Mouse (Mus musculus) forebrain, embryonic 10.5 days (tissue): ENCODE results near the gene Toporsl. TPM values are rescaled to one million over a fixed set of nuclear protein-coding genes. Genes with fewer than 3 reads are reported as not detected.

Experiments used
- DNase-seq: peaks from one replicate; pipeline ENCODE4 v3.0.0-alpha.2; 2017; ENCODE audit warnings: low spot score; ENCODE audit errors: extremely low spot score
- H3K27ac ChIP-seq: fragments of 300-500 bp; sonication (generic); 2 replicates; pipeline ENCODE4 v1.5.1; 2016; ENCODE audit warnings: mild to moderate bottlenecking
- H3K27me3 ChIP-seq: fragments of 300-500 bp; sonication (generic); 2 replicates; pipeline ENCODE4 v1.6.1; 2016; ENCODE audit warnings: mild to moderate bottlenecking; ENCODE audit not compliant: poor library complexity, severe bottlenecking
- H3K36me3 ChIP-seq: fragments of 300-500 bp; sonication (generic); replicated peaks from 2 replicates; pipeline ENCODE4 v1.6.1; 2016; ENCODE audit warnings: mild to moderate bottlenecking, moderate library complexity
- H3K4me1 ChIP-seq: fragments of 300-500 bp; sonication (generic); 2 replicates; pipeline ENCODE4 v1.6.1; 2016
- H3K4me3 ChIP-seq: fragments of 300-500 bp; sonication (generic); 2 replicates; pipeline ENCODE4 v1.5.1; 2016; ENCODE audit warnings: mild to moderate bottlenecking, moderate library complexity
- H3K9me3 ChIP-seq: fragments of 300-500 bp; sonication (generic); 2 replicates; pipeline ENCODE4 v1.6.1; 2016; ENCODE audit warnings: mild to moderate bottlenecking, moderate library complexity
- WGBS: fragments of 180-500 bp; shearing (Covaris S2); methylation state at CpG from one replicate; pipeline ENCODE4 v1.1.7; 2016; 5-methylcytosine and 5-hydroxymethylcytosine counted together
- polyA plus RNA-seq: library from polyadenylated mRNA; unstranded; fragments of >200 nt; fragmentation: Nextera tagmentation; extraction: Ambion mirVana; gene quantifications from 2 replicates; pipeline ENCODE4 v1.2.1, GENCODE M21; 2016

Toporsl gene
- polyA plus RNA-seq, 1 experiment from 2014 or later: 0.15 TPM

GRCm38 (mm10) chr4:52661311-52661710 is 65.2 kb downstream of the Toporsl start:
- Histone ChIP-seq H3K4me3 (no peak overlapping the region), H3K4me1 (peaks cover 10% of the 10 kb centered on the region), H3K9me3 (no peaks in the 10 kb centered on the region), H3K36me3 (no peaks in the 10 kb centered on the region), H3K27me3 (no peaks in the 10 kb centered on the region), H3K27ac (no peak overlapping the region)
- 84% methylated on average over 5 of the region's 5 CpGs for WGBS
- DNase-seq: no peak

Other genes starting within 250 kb of the Toporsl start
- 219 and 234 TPM in 2 replicates for gene Smc2, start 157.0 kb upstream of the Toporsl start, polyA plus RNA-seq
- gene Vma21-ps, start 99.0 kb upstream of the Toporsl start, polyA plus RNA-seq: not detected in 2 replicates
- gene Olfr275, start 218.3 kb downstream of the Toporsl start, polyA plus RNA-seq: not detected in 2 replicates